Mouse (Mus musculus) testis, adult 2 months (tissue): ENCODE results near the gene Kat8. TPM values are rescaled to one million over a fixed set of nuclear protein-coding genes. Genes with fewer than 3 reads are reported as not detected.

Experiments
- H3K27ac ChIP-seq: fragments of 200-500 bp; 2 replicates; pipeline ENCODE4 v1.5.1; 2012; ENCODE audit warnings: low read depth, low read length; ENCODE audit not compliant: control insufficient read depth, insufficient read depth
- H3K27me3 ChIP-seq: fragments of 200-500 bp; 2 replicates; pipeline ENCODE4 v1.6.1; 2012; ENCODE audit warnings: mild to moderate bottlenecking, low read length, moderate library complexity; ENCODE audit not compliant: control insufficient read depth, insufficient read depth
- H3K36me3 ChIP-seq: fragments of 200-500 bp; 2 replicates; pipeline ENCODE4 v1.6.1; 2012; ENCODE audit warnings: mild to moderate bottlenecking, low read length; ENCODE audit not compliant: control insufficient read depth, insufficient read depth
- H3K4me1 ChIP-seq: fragments of 200-500 bp; 2 replicates; pipeline ENCODE4 v1.6.1; 2012; ENCODE audit warnings: low read length; ENCODE audit not compliant: control insufficient read depth, insufficient read depth
- H3K4me3 ChIP-seq: fragments of 200-500 bp; 2 replicates; pipeline ENCODE4 v1.5.1; 2012; ENCODE audit warnings: low read depth, mild to moderate bottlenecking, low read length, moderate library complexity, mixed read lengths; ENCODE audit not compliant: control insufficient read depth
- CTCF ChIP-seq: fragments of 200-500 bp; IDR thresholded peaks from 2 replicates; pipeline ENCODE4 v1.5.1; 2012; ENCODE audit warnings: low read depth, mild to moderate bottlenecking, inconsistent platforms, low read length, moderate library complexity; ENCODE audit not compliant: control insufficient read depth, insufficient read depth, insufficient replicate concordance
- POLR2A ChIP-seq: fragments of 200-500 bp; IDR thresholded peaks from 2 replicates; pipeline ENCODE4 v1.6.1; 2012; ENCODE audit warnings: low read depth, mild to moderate bottlenecking, inconsistent platforms, low read length, moderate library complexity; ENCODE audit not compliant: control insufficient read depth
- polyA plus RNA-seq: library from polyadenylated mRNA; depleted of rRNA; stranded (reverse); fragments of >200 nt; gene quantifications from 2 replicates; pipeline ENCODE4 v1.2.3, GENCODE M21; 2012

Kat8 gene
- polyA plus RNA-seq, 1 experiment = 98.4 TPM

- Histone ChIP-seq H3K27ac (no peak within 1 kb of the TSS), H3K4me3 (no peak within 1 kb of the TSS), H3K27me3 (no peaks in the 10 kb centered on the region)
Observed at GRCm38 (mm10) chr7:127946470-127947023, 34.2 kb downstream of the Kat8 start, which contains the start of gene Prss36. Gene Prss36, minus strand, starts transcription at chr7:127946725.

GRCm38 (mm10) chr7:127952864-127953581, 40.7 kb downstream of the Kat8 start:
- H3K27ac ChIP-seq = no peak overlapping the region
- H3K4me3 ChIP-seq = no peak overlapping the region; the same call in 1 of the 2 replicates
- no peaks in the 10 kb centered on the region for H3K36me3 ChIP-seq
- H3K27me3 ChIP-seq = no peaks in the 10 kb centered on the region
- no peak for TF ChIP-seq POLR2A
- no peak for TF ChIP-seq CTCF
- 0 out of 2 replicates have a peak, but pooled peaks cover 2% of the 10 kb centered on the region for H3K4me1 ChIP-seq

More at GRCm38 (mm10) chr7:127946470-127947023, 34.2 kb downstream of the Kat8 start, which contains the start of gene Prss36:
- H3K36me3 ChIP-seq = no peaks in the 10 kb centered on the region
- no peak for TF ChIP-seq POLR2A
- no peak for TF ChIP-seq CTCF
- peaks cover 9% of the 10 kb centered on the region for H3K4me1 ChIP-seq

DNA sequence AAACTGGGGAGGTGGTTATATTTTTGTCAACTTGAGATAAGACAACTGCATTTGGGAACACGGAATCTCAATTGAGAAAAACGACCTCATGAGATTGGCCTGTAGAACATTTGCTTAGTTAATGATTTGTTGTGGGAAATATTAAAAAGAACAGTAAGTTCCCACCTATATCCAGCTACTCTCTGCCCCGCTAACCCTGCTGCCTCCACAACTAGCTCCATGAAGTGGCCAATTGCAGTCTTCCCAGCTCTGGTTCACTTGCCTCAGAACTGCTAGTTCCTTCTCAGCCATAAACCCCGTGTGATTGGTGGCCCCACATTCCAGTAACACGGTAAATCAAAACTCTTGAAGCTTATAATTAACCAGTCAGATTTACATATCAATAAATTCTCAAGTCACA, 47.0 kb downstream of the Kat8 start:
- H3K36me3 ChIP-seq = no peaks in the 10 kb centered on the region
- H3K27ac ChIP-seq = no peak overlapping the region
- H3K4me3 ChIP-seq = no peak overlapping the region
- H3K4me1 ChIP-seq = no peaks in the 10 kb centered on the region
- no peak for TF ChIP-seq CTCF
- no peak for TF ChIP-seq POLR2A
- H3K27me3 ChIP-seq = no peaks in the 10 kb centered on the region

- Histone ChIP-seq H3K36me3 (peaks cover 2% of the 10 kb centered on the region; the same call in 1 of the 2 replicates), H3K27ac (peak overlapping the region; percentile 98), H3K4me3 (peak overlapping the region; percentile 91), H3K4me1 (no peaks in the 10 kb centered on the region; the same call in 1 of the 2 replicates), H3K27me3 (no peaks in the 10 kb centered on the region)
- TF ChIP-seq POLR2A (no peak), CTCF (no peak)
Observed at GRCm38 (mm10) chr7:127966371-127966918, 54.1 kb downstream of the Kat8 start.

GRCm38 (mm10) chr7:127967004-127967921, 54.9 kb downstream of the Kat8 start, which contains the start of gene Fus:
Gene Fus, plus strand, starts transcription at chr7:127967457.
- peak within 1 kb of the TSS; percentile 97 for H3K4me3 ChIP-seq
- peak; percentile 99 for TF ChIP-seq POLR2A
- no peak for TF ChIP-seq CTCF
- peak within 1 kb of the TSS; percentile 98 for H3K27ac ChIP-seq

GRCm38 (mm10) chr7:127967922-127968828, 55.9 kb downstream of the Kat8 start:
- no peaks in the 10 kb centered on the region; the same call in 1 of the 2 replicates for H3K4me1 ChIP-seq
- H3K4me3 ChIP-seq = peak overlapping the region; percentile 97
- TF ChIP-seq CTCF (no peak), POLR2A (peak; percentile 26; the same call in 1 of the 2 replicates)
- H3K27me3 ChIP-seq = no peaks in the 10 kb centered on the region
- H3K36me3 ChIP-seq = peaks cover 2% of the 10 kb centered on the region; the same call in 1 of the 2 replicates
- H3K27ac ChIP-seq = peak overlapping the region; percentile 65

More at GRCm38 (mm10) chr7:127967004-127967921, 54.9 kb downstream of the Kat8 start, which contains the start of gene Fus:
- Histone ChIP-seq H3K27me3 (no peaks in the 10 kb centered on the region), H3K36me3 (peaks cover 2% of the 10 kb centered on the region; the same call in 1 of the 2 replicates), H3K4me1 (no peaks in the 10 kb centered on the region; the same call in 1 of the 2 replicates)
